Mouse (Mus musculus) heart, embryonic 12.5 days (tissue): ENCODE measurements at regions not wholly inside any gene's neighbourhood (a gene's known extent, or its start where the extent isn't known, plus 50 kb on each side); places are given as distances from the start of the nearest gene placed in this dataset.

Experiments
- ATAC-seq: fragments of 200-750 bp; cut with Nextera tagmentation; 2 replicates; pipeline ENCODE4 v1.8.0; 2017; ENCODE audit warnings: moderate TSS enrichment, moderate library complexity; ENCODE audit not compliant: insufficient number of reproducible peaks, low FRiP score
- H3K27ac ChIP-seq: fragments of 300-500 bp; sonication (generic); 2 replicates; pipeline ENCODE4 v1.5.1; 2016; ENCODE audit warnings: mild to moderate bottlenecking, moderate library complexity; ENCODE audit not compliant: poor library complexity, severe bottlenecking
- H3K27me3 ChIP-seq: fragments of 300-500 bp; sonication (generic); replicated peaks from 2 replicates; pipeline ENCODE4 v1.6.1; 2016; ENCODE audit warnings: mild to moderate bottlenecking, moderate library complexity
- H3K36me3 ChIP-seq: fragments of 300-500 bp; sonication (generic); 2 replicates; pipeline ENCODE4 v1.6.1; 2016; ENCODE audit warnings: mild to moderate bottlenecking, moderate library complexity
- H3K4me1 ChIP-seq: fragments of 300-500 bp; sonication (generic); replicated peaks from 2 replicates; pipeline ENCODE4 v1.6.1; 2016; ENCODE audit warnings: mild to moderate bottlenecking
- H3K4me2 ChIP-seq: fragments of 300-500 bp; sonication (generic); 2 replicates; pipeline ENCODE4 v1.6.1; 2016; ENCODE audit warnings: mild to moderate bottlenecking, moderate library complexity
- H3K4me3 ChIP-seq: fragments of 300-500 bp; sonication (generic); 2 replicates; pipeline ENCODE4 v1.5.1; 2016; ENCODE audit warnings: mild to moderate bottlenecking
- H3K9ac ChIP-seq: fragments of 300-500 bp; sonication (generic); 2 replicates; pipeline ENCODE4 v1.6.1; 2016; ENCODE audit warnings: mild to moderate bottlenecking, moderate library complexity
- H3K9me3 ChIP-seq: fragments of 300-500 bp; sonication (generic); replicated peaks from 2 replicates; pipeline ENCODE4 v1.6.1; 2016; ENCODE audit warnings: mild to moderate bottlenecking, moderate library complexity
- WGBS: fragments of 180-500 bp; shearing (Covaris S2); methylation state at CpG from one replicate; pipeline ENCODE4 v1.1.7; 2016; 5-methylcytosine and 5-hydroxymethylcytosine counted together

DNA sequence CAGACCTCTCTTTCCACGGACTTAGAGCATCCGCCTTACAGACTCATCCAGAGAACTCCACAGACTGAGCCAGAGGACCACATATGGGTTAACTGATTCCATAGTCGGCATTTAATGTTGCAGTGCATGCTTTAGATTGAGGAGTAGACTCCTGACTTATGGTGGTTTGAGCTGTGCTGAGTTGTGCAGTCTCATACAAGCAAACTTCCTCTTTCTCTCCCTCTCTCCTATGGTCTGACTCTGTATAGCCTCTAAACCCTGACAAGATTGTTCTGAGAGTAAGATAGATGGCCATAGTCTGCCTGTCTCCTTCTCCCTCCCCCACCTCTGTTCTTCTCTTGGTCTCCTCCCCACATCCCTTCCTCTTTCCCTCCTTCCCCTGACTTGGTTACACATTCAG, 616.0 kb downstream of the Ryr2 start:
- 72% methylated on average over 3 of the region's 3 CpGs for WGBS
- no peak for ATAC-seq
- H3K4me3 ChIP-seq: no peak overlapping the region

DNA sequence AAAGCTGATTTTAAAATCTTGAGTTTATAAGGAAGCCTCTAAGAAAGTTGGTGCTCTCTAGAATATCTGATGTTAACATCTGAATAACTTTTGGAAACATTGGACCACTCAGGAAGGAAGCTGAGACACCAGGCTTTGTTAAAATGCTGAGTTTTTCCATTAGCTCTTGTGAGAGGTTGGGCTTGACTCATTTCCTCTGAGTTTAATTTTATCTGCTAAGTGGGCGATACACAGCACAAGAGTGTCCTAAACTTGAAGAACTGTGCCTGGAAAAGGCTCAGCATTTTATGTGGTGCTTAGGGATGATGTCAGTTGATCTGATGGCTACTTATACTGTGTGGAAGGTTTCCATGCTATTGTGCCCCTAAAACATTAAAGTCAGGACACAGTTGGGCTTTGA, 623.6 kb downstream of the Ryr2 start:
- Histone ChIP-seq H3K27ac (peak overlapping the region; percentile 68), H3K36me3 (no peaks in the 10 kb centered on the region), H3K4me2 (no peak overlapping the region), H3K9ac (no peak overlapping the region), H3K4me1 (no peaks in the 10 kb centered on the region), H3K27me3 (no peaks in the 10 kb centered on the region), H3K9me3 (no peaks in the 10 kb centered on the region), H3K4me3 (no peak overlapping the region)
- ATAC-seq: peak; percentile 61
- 40% methylated on average over 1 of the region's 1 CpGs for WGBS

More for the DNA sequence above, 616.0 kb downstream of the Ryr2 start:
- Histone ChIP-seq H3K27me3 (no peaks in the 10 kb centered on the region), H3K4me1 (no peaks in the 10 kb centered on the region), H3K36me3 (no peaks in the 10 kb centered on the region), H3K27ac (no peak overlapping the region), H3K9ac (no peak overlapping the region), H3K4me2 (no peak overlapping the region), H3K9me3 (no peaks in the 10 kb centered on the region)

DNA sequence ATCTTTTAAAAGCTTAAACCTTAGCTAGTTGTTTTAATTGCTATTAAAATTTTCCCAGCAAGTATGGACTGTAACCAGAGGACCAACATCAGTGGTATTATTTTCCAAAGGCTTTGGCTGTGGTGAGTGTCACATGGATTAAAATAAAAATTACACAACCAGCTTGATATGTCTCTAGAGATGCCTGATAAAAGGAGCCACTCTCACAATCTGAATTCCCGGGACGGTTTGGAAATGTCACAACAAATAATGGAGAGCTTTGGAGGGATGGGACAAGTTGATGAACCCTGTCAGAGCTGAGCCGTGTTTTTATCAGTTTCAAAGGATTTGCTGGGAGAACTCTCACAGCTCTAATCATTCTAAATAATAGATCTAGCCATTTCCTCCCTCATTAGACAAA, 624.0 kb downstream of the Ryr2 start:
- Histone ChIP-seq H3K36me3 (no peaks in the 10 kb centered on the region), H3K9ac (no peak overlapping the region), H3K4me2 (no peak overlapping the region), H3K9me3 (no peaks in the 10 kb centered on the region), H3K4me3 (no peak overlapping the region), H3K4me1 (no peaks in the 10 kb centered on the region), H3K27me3 (no peaks in the 10 kb centered on the region), H3K27ac (peak overlapping the region; percentile 68)
- WGBS: 21% methylated on average over 3 of the region's 3 CpGs
- no peak for ATAC-seq

DNA sequence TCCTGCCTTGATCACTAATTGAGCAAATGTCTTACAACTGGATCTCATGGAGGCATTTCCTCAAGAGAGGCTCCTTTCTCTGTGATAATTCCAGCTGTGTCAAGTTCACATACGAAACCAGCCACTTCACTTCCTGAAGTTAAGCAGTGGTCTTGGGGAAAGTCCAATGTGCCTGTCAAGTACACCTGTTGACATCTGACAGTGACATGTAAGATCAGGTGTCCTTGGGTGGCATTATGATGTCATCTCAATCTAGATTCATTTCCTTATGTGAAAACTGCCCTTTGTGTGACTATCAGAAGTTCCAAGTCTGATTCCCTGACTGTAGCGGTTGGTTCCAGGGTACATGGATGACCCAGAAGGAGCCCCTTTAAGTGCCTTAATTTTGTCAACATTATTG, 646.5 kb downstream of the Ryr2 start:
- Histone ChIP-seq H3K4me1 (no peaks in the 10 kb centered on the region), H3K36me3 (no peaks in the 10 kb centered on the region), H3K4me2 (no peak overlapping the region), H3K27me3 (no peaks in the 10 kb centered on the region), H3K9ac (no peak overlapping the region), H3K27ac (no peak overlapping the region), H3K9me3 (no peaks in the 10 kb centered on the region), H3K4me3 (no peak overlapping the region)
- WGBS: 78% methylated on average over 2 of the region's 2 CpGs
- no peak for ATAC-seq

DNA sequence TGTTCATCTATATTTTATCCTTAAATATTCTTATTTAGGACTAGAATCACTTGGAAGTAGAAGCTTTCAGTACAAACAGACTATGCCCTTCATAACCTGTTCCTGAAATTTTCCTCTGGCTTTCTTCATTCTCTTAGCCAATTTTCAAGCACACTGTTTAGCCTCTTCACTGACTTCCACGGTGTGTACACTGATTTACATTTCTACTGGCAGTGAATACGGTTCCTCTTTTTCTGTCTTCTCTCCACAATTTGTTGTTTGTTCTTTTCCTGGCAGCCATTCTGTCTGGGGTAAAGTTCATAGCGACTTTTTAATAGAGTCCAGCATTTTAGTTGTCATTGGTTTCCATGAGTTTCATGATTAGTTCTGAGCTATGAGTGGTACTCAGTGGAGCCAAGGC, 651.6 kb downstream of the Ryr2 start:
- Histone ChIP-seq H3K27ac (no peak overlapping the region), H3K4me3 (no peak overlapping the region), H3K4me2 (no peak overlapping the region), H3K9ac (no peak overlapping the region), H3K36me3 (no peaks in the 10 kb centered on the region), H3K9me3 (no peaks in the 10 kb centered on the region), H3K27me3 (no peaks in the 10 kb centered on the region), H3K4me1 (peaks cover 6% of the 10 kb centered on the region; the same call in 1 of the 2 replicates)
- ATAC-seq: no peak
- WGBS: 78% methylated on average over 3 of the region's 3 CpGs

GRCm38 (mm10) chr13:11452448-11452847, 654.3 kb downstream of the Ryr2 start:
- Histone ChIP-seq H3K4me2 (no peak overlapping the region), H3K36me3 (no peaks in the 10 kb centered on the region), H3K9me3 (no peaks in the 10 kb centered on the region), H3K4me1 (peaks cover 6% of the 10 kb centered on the region; the same call in 1 of the 2 replicates), H3K27me3 (no peaks in the 10 kb centered on the region), H3K9ac (no peak overlapping the region), H3K4me3 (no peak overlapping the region), H3K27ac (no peak overlapping the region)
- 46% methylated on average over 2 of the region's 2 CpGs for WGBS
- ATAC-seq: no peak

- WGBS: 29% methylated on average over 7 of the region's 7 CpGs
- Histone ChIP-seq H3K4me1 (peaks cover 21% of the 10 kb centered on the region), H3K9me3 (no peaks in the 10 kb centered on the region), H3K27ac (peak overlapping the region; percentile 84), H3K27me3 (no peaks in the 10 kb centered on the region), H3K36me3 (no peaks in the 10 kb centered on the region), H3K4me2 (peak overlapping the region; percentile 4; the same call in 1 of the 2 replicates), H3K9ac (no peak overlapping the region), H3K4me3 (no peak overlapping the region)
- ATAC-seq: peak; percentile 85
These were observed 674.0 kb downstream of the Ryr2 start for GRCm38 (mm10) chr13:11432465-11433339.

- H3K4me1 ChIP-seq: peaks cover 8% of the 10 kb centered on the region
These were observed 679.9 kb downstream of the Ryr2 start for GRCm38 (mm10) chr13:11426820-11427219.

GRCm38 (mm10) chr13:11392027-11392426, 714.7 kb downstream of the Ryr2 start:
- no peak overlapping the region for H3K4me3 ChIP-seq
- 0 out of 2 replicates have a peak, but pooled peaks cover 2% of the 10 kb centered on the region for H3K9me3 ChIP-seq
- H3K4me1 ChIP-seq: no peaks in the 10 kb centered on the region
- H3K36me3 ChIP-seq: no peaks in the 10 kb centered on the region
- no peak overlapping the region for H3K9ac ChIP-seq
- ATAC-seq: no peak
- WGBS: 61% methylated on average over 2 of the region's 2 CpGs
- H3K4me2 ChIP-seq: no peak overlapping the region
- no peaks in the 10 kb centered on the region for H3K27me3 ChIP-seq
- H3K27ac ChIP-seq: no peak overlapping the region

More at GRCm38 (mm10) chr13:11426820-11427219, 679.9 kb downstream of the Ryr2 start:
- no peak for ATAC-seq
- H3K4me3 ChIP-seq: no peak overlapping the region
- H3K36me3 ChIP-seq: no peaks in the 10 kb centered on the region
- H3K9me3 ChIP-seq: peaks cover 12% of the 10 kb centered on the region
- no peaks in the 10 kb centered on the region for H3K27me3 ChIP-seq
- no peak overlapping the region for H3K27ac ChIP-seq
- H3K9ac ChIP-seq: no peak overlapping the region
- H3K4me2 ChIP-seq: no peak overlapping the region

DNA sequence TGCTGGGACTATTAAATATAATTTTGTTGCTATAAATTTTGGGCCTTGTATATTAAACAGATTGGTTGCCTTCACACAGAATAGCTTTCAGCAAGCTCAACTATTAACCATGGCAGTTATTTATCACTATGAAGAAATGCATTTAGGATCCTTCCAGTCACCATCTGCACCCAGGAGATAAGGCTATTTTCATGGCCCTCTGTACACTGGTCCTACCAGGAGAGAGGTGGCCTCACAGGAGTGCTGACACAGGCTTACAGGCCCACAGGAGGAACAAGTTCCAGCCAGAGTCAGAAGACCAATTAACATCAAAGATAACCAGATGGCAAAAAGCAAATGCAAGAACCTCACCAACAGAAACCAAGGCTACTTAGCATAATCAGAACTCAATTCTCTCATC, 731.3 kb downstream of the Ryr2 start:
- ATAC-seq: no peak
- no peaks in the 10 kb centered on the region for H3K27me3 ChIP-seq
- no peak overlapping the region for H3K4me2 ChIP-seq
- H3K36me3 ChIP-seq: no peaks in the 10 kb centered on the region
- no peaks in the 10 kb centered on the region for H3K4me1 ChIP-seq
- H3K27ac ChIP-seq: no peak overlapping the region
- H3K4me3 ChIP-seq: no peak overlapping the region
- no peak overlapping the region for H3K9ac ChIP-seq
- H3K9me3 ChIP-seq: peaks cover 6% of the 10 kb centered on the region

DNA sequence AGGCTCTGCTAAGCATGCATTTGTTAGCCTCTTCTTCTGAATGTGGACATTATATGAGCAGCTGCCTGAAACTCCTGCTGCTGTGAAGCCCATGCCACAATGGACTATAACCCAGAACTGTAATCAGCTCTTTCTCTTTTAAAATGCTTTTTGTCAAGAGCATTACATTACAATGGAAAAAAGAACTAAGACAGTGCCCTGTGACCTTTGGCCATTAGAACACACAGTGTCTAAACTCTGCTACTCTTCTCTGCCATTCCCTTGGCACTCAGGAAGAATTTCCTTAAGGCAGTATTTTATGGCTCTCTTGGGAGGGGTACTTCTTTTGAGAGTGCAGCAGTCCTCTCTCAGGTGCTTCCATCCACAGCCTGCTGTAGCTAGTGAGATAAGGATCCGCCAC, 737.3 kb downstream of the Ryr2 start:
- Histone ChIP-seq H3K27me3 (no peaks in the 10 kb centered on the region), H3K4me1 (no peaks in the 10 kb centered on the region), H3K9me3 (no peaks in the 10 kb centered on the region), H3K4me2 (no peak overlapping the region), H3K27ac (no peak overlapping the region), H3K36me3 (no peaks in the 10 kb centered on the region), H3K9ac (no peak overlapping the region), H3K4me3 (no peak overlapping the region)
- WGBS: 25% methylated on average over 1 of the region's 1 CpGs
- no peak for ATAC-seq

DNA sequence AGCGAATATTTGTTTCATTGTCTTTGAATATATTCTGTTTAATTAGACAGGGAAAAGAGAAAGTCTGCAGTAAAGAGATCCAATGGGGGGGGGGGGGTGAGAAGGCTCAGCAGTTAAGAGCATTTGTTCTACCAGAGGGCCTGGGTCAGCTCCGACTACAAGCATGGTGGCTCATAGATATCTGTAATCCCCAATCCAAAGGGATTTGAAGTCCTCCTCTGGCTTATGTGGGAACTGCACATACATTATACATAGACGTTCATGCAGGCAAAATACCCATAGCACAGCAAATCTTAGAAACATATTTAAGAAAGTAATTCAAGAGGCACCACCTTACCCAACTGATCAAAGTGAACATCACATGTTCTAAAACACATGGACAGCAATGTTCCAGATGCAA, 743.9 kb downstream of the Ryr2 start:
- no peak overlapping the region for H3K4me3 ChIP-seq
- no peaks in the 10 kb centered on the region for H3K4me1 ChIP-seq
- H3K9me3 ChIP-seq: no peaks in the 10 kb centered on the region
- H3K27ac ChIP-seq: no peak overlapping the region
- no peak overlapping the region for H3K9ac ChIP-seq
- H3K27me3 ChIP-seq: no peaks in the 10 kb centered on the region
- no peak overlapping the region for H3K4me2 ChIP-seq
- WGBS: 77% methylated on average over 3 of the region's 3 CpGs
- ATAC-seq: no peak
- no peaks in the 10 kb centered on the region for H3K36me3 ChIP-seq
